Mouse (Mus musculus) CH12.LX (cell line): ENCODE results near the gene Ccdc157.

Source experiments
- CHD1 ChIP-seq: IDR thresholded peaks from 2 replicates; pipeline ENCODE4 v1.6.1; 2012; ENCODE audit warnings: low read depth, low read length, improper control_type of control experiment, inconsistent platforms
- CTCF ChIP-seq, 2 experiments: IDR thresholded peaks in 1 of 2; conservative IDR thresholded peaks in 1 of 2; 2 replicates each; pipeline ENCODE4 v1.5.1; 2011 to 2012; ENCODE audit warnings: low read depth in 2 of 2, low read length in 2 of 2, improper control_type of control experiment in 1 of 2, inconsistent platforms in 1 of 2, mild to moderate bottlenecking in 1 of 2, moderate library complexity in 1 of 2
- EP300 ChIP-seq: IDR thresholded peaks from 2 replicates; pipeline ENCODE4 v1.6.1; 2011; ENCODE audit warnings: low read length, improper control_type of control experiment
- HCFC1 ChIP-seq: IDR thresholded peaks from 2 replicates; pipeline ENCODE4 v1.6.1; 2012; ENCODE audit warnings: low read depth, mild to moderate bottlenecking, inconsistent platforms, low read length, improper control_type of control experiment
- MAFK ChIP-seq: IDR thresholded peaks from 2 replicates; pipeline ENCODE4 v1.6.1; 2011; ENCODE audit warnings: low read length, improper control_type of control experiment; ENCODE audit not compliant: insufficient replicate concordance
- POLR2A ChIP-seq: IDR thresholded peaks from 2 replicates; pipeline ENCODE4 v1.6.1; 2011; ENCODE audit warnings: low read depth, mild to moderate bottlenecking, improper control_type of control experiment, low read length
- RCOR1 ChIP-seq: conservative IDR thresholded peaks from 2 replicates; pipeline ENCODE4 v1.6.1; 2012; ENCODE audit warnings: low read depth, mild to moderate bottlenecking, inconsistent platforms, low read length, improper control_type of control experiment
- SMC3 ChIP-seq: IDR thresholded peaks from 2 replicates; pipeline ENCODE4 v1.6.1; 2011; ENCODE audit warnings: low read depth, low read length, improper control_type of control experiment

GRCm38 (mm10) chr11:4122226-4122625 lies 37.9 kb downstream of the Ccdc157 start:
- no peak for TF ChIP-seq HCFC1
- TF ChIP-seq EP300 = no peak
- no peak for TF ChIP-seq SMC3
- no peak for TF ChIP-seq CTCF (conservative IDR thresholded peaks at IDR 0.05 in 1 of 2, IDR thresholded peaks at IDR 0.05 in 1 of 2; ENCODE audit: low read depth in 2 of 2, low read length in 2 of 2)
- no peak for TF ChIP-seq MAFK
- TF ChIP-seq RCOR1 = no peak
- no peak for TF ChIP-seq POLR2A
- no peak for TF ChIP-seq CHD1
